Mouse (Mus musculus) stomach, embryonic 14.5 days (tissue): Measurements from ENCODE around the gene Rack1. TPM values are rescaled to one million over a fixed set of nuclear protein-coding genes. Genes with fewer than 3 reads are reported as not detected.
A peak's percentile ranks its signal among the peaks of the same experiment; 100 is the strongest.
"Not testable (repeated sequence)": the region's sequence is repeated elsewhere in the genome, so short reads cannot be mapped to it uniquely, and the experiment has no call there.

ENCODE experiments used
- ATAC-seq: fragments of 200-750 bp; cut with Nextera tagmentation; 2 replicates; pipeline ENCODE4 v1.8.0; 2017; ENCODE audit warnings: low read depth, moderate TSS enrichment; ENCODE audit not compliant: insufficient number of reproducible peaks, insufficient read depth, low FRiP score
- H3K27ac ChIP-seq: fragments of 300-500 bp; sonication (generic); 2 replicates; pipeline ENCODE4 v1.5.1; 2014; ENCODE audit warnings: mild to moderate bottlenecking, low read length, moderate library complexity, mixed read lengths
- H3K27me3 ChIP-seq: fragments of 300-500 bp; sonication (generic); 2 replicates; pipeline ENCODE4 v1.6.1; 2014; ENCODE audit warnings: low read length, control low read depth, mixed read lengths; ENCODE audit not compliant: control insufficient read depth, insufficient read depth
- H3K36me3 ChIP-seq: fragments of 300-500 bp; sonication (generic); 2 replicates; pipeline ENCODE4 v1.6.1; 2014; ENCODE audit warnings: mild to moderate bottlenecking, control low read depth, low read length, moderate library complexity, mixed read lengths; ENCODE audit not compliant: control insufficient read depth, insufficient read depth
- H3K4me1 ChIP-seq: fragments of 300-500 bp; sonication (generic); 2 replicates; pipeline ENCODE4 v1.6.1; 2014; ENCODE audit warnings: low read length, control low read depth, mixed read lengths; ENCODE audit not compliant: control insufficient read depth, insufficient read depth
- H3K4me2 ChIP-seq: fragments of 300-500 bp; sonication (generic); replicated peaks from 2 replicates; pipeline ENCODE4 v1.6.1; 2014; ENCODE audit warnings: low read depth, low read length, control low read depth
- H3K4me3 ChIP-seq: fragments of 300-500 bp; sonication (generic); 2 replicates; pipeline ENCODE4 v1.5.1; 2014; ENCODE audit warnings: low read depth, low read length, control low read depth
- H3K9ac ChIP-seq: fragments of 300-500 bp; sonication (generic); replicated peaks from 2 replicates; pipeline ENCODE4 v1.6.1; 2014; ENCODE audit warnings: low read depth, mild to moderate bottlenecking, control low read depth, low read length, moderate library complexity, mixed read lengths
- H3K9me3 ChIP-seq: fragments of 300-500 bp; sonication (generic); 2 replicates; pipeline ENCODE4 v1.6.1; 2016; ENCODE audit warnings: low read depth, low read length, control low read depth; ENCODE audit not compliant: control insufficient read depth
- WGBS: fragments of 180-500 bp; shearing (Covaris S2); extraction: QIAGEN DNeasy Blood & Tissue Kit; methylation state at CpG from one replicate; pipeline ENCODE4 v1.1.7; 2014; 5-methylcytosine and 5-hydroxymethylcytosine counted together
- polyA plus RNA-seq: library from polyadenylated mRNA; unstranded; fragments of >200 nt; fragmentation: Nextera tagmentation; extraction: Ambion mirVana; gene quantifications from 2 replicates; pipeline ENCODE4 v1.2.1, GENCODE M21; 2014

Rack1 gene
- polyA plus RNA-seq, 1 experiment from 2014 or later = 984 TPM

GRCm38 (mm10) chr11:48845244-48845815 is 45.2 kb downstream of the Rack1 start:
- Histone ChIP-seq H3K4me2 (no peak overlapping the region), H3K27ac (no peak overlapping the region), H3K27me3 (no peaks in the 10 kb centered on the region), H3K4me3 (no peak overlapping the region), H3K9ac (no peak overlapping the region), H3K9me3 (no peaks in the 10 kb centered on the region), H3K4me1 (no peaks in the 10 kb centered on the region), H3K36me3 (no peaks in the 10 kb centered on the region)
- WGBS = 19% methylated on average over 13 of the region's 13 CpGs
- no peak for ATAC-seq

GRCm38 (mm10) chr11:48846362-48846761 is 46.2 kb downstream of the Rack1 start:
- H3K27ac ChIP-seq, H3K9ac ChIP-seq, H3K27me3 ChIP-seq, H3K4me2 ChIP-seq, H3K4me1 ChIP-seq, H3K9me3 ChIP-seq, H3K4me3 ChIP-seq, H3K36me3 ChIP-seq, ATAC-seq: not testable (repeated sequence)
- 78% methylated on average over 2 of the region's 2 CpGs for WGBS

DNA sequence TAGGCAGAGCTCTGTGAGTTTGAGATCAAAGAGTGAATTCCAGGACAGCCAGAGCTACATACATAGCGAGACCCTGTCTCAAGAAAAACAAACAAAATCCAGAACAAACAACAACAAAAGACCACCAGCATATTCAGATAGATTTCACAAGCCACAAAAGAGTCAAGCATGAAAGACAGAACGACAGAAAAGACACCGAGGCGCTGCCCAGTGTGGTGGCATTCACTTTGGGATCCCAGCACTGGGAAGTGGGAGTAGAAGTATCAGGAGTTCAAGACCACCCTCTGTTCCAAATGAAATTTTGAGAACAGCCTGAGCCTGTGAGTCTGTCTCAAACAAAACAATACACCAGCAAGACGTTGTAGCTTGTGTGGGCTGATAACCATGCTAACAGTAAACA is 46.7 kb downstream of the Rack1 start:
- H3K27ac ChIP-seq = no peak overlapping the region
- no peak overlapping the region for H3K4me3 ChIP-seq
- H3K27me3 ChIP-seq = no peaks in the 10 kb centered on the region
- no peak overlapping the region for H3K4me2 ChIP-seq
- no peaks in the 10 kb centered on the region for H3K9me3 ChIP-seq
- H3K9ac ChIP-seq = no peak overlapping the region
- no peaks in the 10 kb centered on the region for H3K4me1 ChIP-seq
- ATAC-seq = no peak
- WGBS = 55% methylated on average over 5 of the region's 5 CpGs
- no peaks in the 10 kb centered on the region for H3K36me3 ChIP-seq

DNA sequence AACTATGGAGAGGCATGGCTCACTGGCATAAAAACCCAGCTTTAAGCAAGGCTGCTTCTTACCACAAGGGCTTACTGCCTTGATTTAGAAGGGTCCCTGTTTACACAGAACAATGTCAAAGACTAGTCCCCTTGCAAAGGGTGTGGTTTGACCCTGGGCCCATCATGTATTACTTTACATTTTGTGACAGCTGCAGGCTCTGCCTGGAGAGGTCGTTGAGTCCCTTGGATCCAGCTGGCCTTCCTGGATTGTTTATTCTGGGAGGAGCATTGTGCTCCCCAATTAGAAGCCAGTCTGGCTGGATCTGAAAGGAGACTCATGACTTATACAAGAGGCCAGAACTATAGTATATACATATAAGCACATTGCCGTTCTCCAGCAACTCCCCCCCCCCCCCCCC is 50.1 kb downstream of the Rack1 start:
- Histone ChIP-seq H3K4me3 (no peak overlapping the region), H3K4me2 (no peak overlapping the region)
- WGBS = 39% methylated on average over 2 of the region's 2 CpGs

DNA sequence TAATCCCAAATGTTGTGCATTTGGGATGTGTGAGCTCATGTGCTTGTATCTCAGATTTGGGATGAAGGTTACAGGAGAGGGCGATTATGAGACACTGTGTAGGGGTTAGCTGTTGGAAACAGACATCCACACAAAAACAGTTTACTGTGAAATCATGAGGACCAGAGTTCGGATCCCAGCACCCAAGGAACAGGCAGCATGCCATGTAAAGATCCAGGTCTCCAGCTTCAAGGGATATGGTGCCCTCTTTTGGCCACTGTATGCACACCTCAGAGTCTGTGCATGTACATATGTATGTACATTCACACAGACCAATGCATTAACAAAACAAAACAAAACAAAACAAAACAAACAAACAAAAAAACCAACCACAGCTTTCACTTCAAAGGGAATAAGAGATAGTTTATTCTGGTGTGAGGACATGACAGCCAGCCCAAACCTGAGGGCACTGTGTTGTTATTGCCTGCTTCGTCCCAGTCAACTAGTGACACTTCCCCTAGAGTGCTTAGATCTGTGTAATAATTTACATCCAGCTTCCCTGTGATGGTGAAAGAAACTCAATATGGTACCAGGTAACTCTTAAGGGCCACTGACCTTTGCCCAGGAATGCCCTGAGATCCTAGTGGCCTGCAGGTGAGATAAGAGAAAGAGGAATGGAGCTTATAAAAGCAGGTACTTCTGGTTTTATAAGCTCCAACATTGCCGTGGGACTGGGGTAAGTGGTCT is 51.3 kb downstream of the Rack1 start:
- Histone ChIP-seq H3K4me1 (peaks cover 9% of the 10 kb centered on the region; the same call in 1 of the 2 replicates), H3K4me2 (no peak overlapping the region), H3K27me3 (no peaks in the 10 kb centered on the region), H3K36me3 (no peaks in the 10 kb centered on the region), H3K9me3 (no peaks in the 10 kb centered on the region), H3K4me3 (no peak overlapping the region), H3K27ac (no peak overlapping the region), H3K9ac (no peak overlapping the region)
- WGBS = 76% methylated on average over 4 of the region's 4 CpGs
- no peak for ATAC-seq

More for the DNA sequence above, 50.1 kb downstream of the Rack1 start:
- peaks cover 9% of the 10 kb centered on the region; the same call in 1 of the 2 replicates for H3K4me1 ChIP-seq
- H3K9me3 ChIP-seq = no peaks in the 10 kb centered on the region
- ATAC-seq = no peak
- H3K36me3 ChIP-seq = no peaks in the 10 kb centered on the region
- no peak overlapping the region for H3K27ac ChIP-seq
- H3K27me3 ChIP-seq = no peaks in the 10 kb centered on the region
- no peak overlapping the region for H3K9ac ChIP-seq

GRCm38 (mm10) chr11:48852190-48852589 is 52.1 kb downstream of the Rack1 start:
- Histone ChIP-seq H3K4me2 (no peak overlapping the region), H3K4me3 (no peak overlapping the region), H3K36me3 (no peaks in the 10 kb centered on the region), H3K9ac (no peak overlapping the region), H3K27ac (no peak overlapping the region), H3K27me3 (no peaks in the 10 kb centered on the region), H3K9me3 (no peaks in the 10 kb centered on the region), H3K4me1 (peaks cover 9% of the 10 kb centered on the region; the same call in 1 of the 2 replicates)
- ATAC-seq = no peak
- 82% methylated on average over 4 of the region's 4 CpGs for WGBS

DNA sequence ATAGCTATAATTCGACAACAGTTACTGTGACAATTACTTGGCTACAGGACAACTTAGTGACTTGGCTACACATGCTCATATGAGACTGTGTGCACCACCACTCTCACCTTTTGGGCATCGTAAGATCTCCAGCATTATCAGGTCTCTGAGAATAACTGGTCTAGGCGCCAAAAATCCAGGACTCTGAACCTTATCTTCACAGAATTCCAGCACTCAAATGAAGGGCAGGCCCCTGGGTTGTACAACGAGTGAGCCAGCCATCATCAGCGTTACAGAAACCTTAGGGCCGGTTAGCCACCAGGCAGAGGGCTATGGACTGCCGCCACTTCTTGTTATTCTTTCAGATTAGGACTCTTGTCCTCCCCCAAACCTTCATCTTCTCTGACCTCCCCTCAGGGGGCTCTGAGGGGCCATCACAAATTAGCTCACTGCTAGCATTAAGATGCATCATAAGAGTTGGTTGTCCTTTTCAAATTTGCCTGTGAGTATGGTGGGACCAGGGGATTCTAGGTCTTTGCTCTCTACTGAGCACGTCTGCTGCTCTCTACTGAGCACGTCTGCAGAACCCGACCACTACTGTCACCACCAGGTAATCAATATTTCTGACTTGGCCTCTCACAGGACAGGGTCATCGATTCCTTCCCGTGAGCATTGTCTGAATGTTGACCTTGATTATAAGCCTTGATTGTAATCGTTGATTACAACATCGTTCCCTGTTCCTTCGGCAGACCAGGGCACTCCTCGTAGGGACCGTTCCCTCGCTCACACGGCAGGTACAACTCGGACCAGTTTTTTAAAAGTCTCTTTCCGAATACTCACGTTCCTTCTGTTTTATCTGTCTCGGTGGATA is 52.7 kb downstream of the Rack1 start:
- H3K9me3 ChIP-seq = no peaks in the 10 kb centered on the region
- peak overlapping the region; percentile 61 for H3K4me3 ChIP-seq
- 0 out of 2 replicates have a peak overlapping the region, but pooled peaks have one; percentile 30 for H3K9ac ChIP-seq
- ATAC-seq = peak; percentile 2; the same call in 1 of the 2 replicates
- peaks cover 9% of the 10 kb centered on the region; the same call in 1 of the 2 replicates for H3K4me1 ChIP-seq
- no peaks in the 10 kb centered on the region for H3K27me3 ChIP-seq
- H3K27ac ChIP-seq = no peak overlapping the region
- peak overlapping the region; percentile 75 for H3K4me2 ChIP-seq
- WGBS = 10% methylated on average over 23 of the region's 23 CpGs
- H3K36me3 ChIP-seq = no peaks in the 10 kb centered on the region

- Histone ChIP-seq H3K27me3 (no peaks in the 10 kb centered on the region), H3K36me3 (no peaks in the 10 kb centered on the region), H3K4me2 (peak overlapping the region; percentile 75), H3K9me3 (no peaks in the 10 kb centered on the region), H3K4me1 (peaks cover 9% of the 10 kb centered on the region), H3K9ac (no peak overlapping the region; the same call in 1 of the 2 replicates), H3K4me3 (peak overlapping the region; percentile 61), H3K27ac (no peak overlapping the region)
- WGBS = under 1% methylated on average over 31 of the region's 31 CpGs
- ATAC-seq = peak; percentile 62
Measured at GRCm38 (mm10) chr11:48853474-48854180, 53.5 kb downstream of the Rack1 start.
